Mouse (Mus musculus) intestine, embryonic 14.5 days (tissue): ENCODE results near the gene Emid1. TPM values are rescaled to one million over a fixed set of nuclear protein-coding genes. Genes with fewer than 3 reads are reported as not detected.

ENCODE experiments used
- ATAC-seq: fragments of 200-750 bp; cut with Nextera tagmentation; replicated peaks from 2 replicates; pipeline ENCODE4 v1.8.0; 2017; ENCODE audit warnings: low read depth, moderate number of reproducible peaks, moderate TSS enrichment, moderate library complexity; ENCODE audit not compliant: low FRiP score, low TSS enrichment
- DNase-seq: peaks from one replicate; pipeline ENCODE4 v3.0.0-alpha.2; 2018; ENCODE audit warnings: low spot score
- H3K27ac ChIP-seq: fragments of 300-500 bp; sonication (generic); 2 replicates; pipeline ENCODE4 v1.5.1; 2014; ENCODE audit warnings: low read depth, mild to moderate bottlenecking, control low read depth
- H3K27me3 ChIP-seq: fragments of 300-500 bp; sonication (generic); replicated peaks from 2 replicates; pipeline ENCODE4 v1.6.1; 2014; ENCODE audit warnings: low read length, control low read depth; ENCODE audit not compliant: control insufficient read depth, insufficient read depth
- H3K36me3 ChIP-seq: fragments of 300-500 bp; sonication (generic); 2 replicates; pipeline ENCODE4 v1.6.1; 2014; ENCODE audit warnings: low read length, control low read depth; ENCODE audit not compliant: control insufficient read depth, insufficient read depth
- H3K4me1 ChIP-seq: fragments of 300-500 bp; sonication (generic); replicated peaks from 2 replicates; pipeline ENCODE4 v1.6.1; 2014; ENCODE audit warnings: low read length, control low read depth, mixed read lengths; ENCODE audit not compliant: control insufficient read depth, insufficient read depth
- H3K4me2 ChIP-seq: fragments of 300-500 bp; sonication (generic); 2 replicates; pipeline ENCODE4 v1.6.1; 2014; ENCODE audit warnings: low read length
- H3K4me3 ChIP-seq: fragments of 300-500 bp; sonication (generic); 2 replicates; pipeline ENCODE4 v1.5.1; 2014; ENCODE audit warnings: low read depth, low read length, control low read depth, mixed read lengths
- H3K9ac ChIP-seq: fragments of 300-500 bp; sonication (generic); 2 replicates; pipeline ENCODE4 v1.6.1; 2014; ENCODE audit warnings: mild to moderate bottlenecking, low read length
- H3K9me3 ChIP-seq: fragments of 300-500 bp; sonication (generic); 2 replicates; pipeline ENCODE4 v1.6.1; 2016; ENCODE audit warnings: low read length, control low read depth; ENCODE audit not compliant: control insufficient read depth
- WGBS: fragments of 180-500 bp; shearing (Covaris S2); extraction: QIAGEN DNeasy Blood & Tissue Kit; methylation state at CpG from one replicate; pipeline ENCODE4 v1.1.7; 2014; 5-methylcytosine and 5-hydroxymethylcytosine counted together
- polyA plus RNA-seq: library from polyadenylated mRNA; unstranded; fragments of >200 nt; fragmentation: Nextera tagmentation; extraction: Ambion mirVana; gene quantifications from 2 replicates; pipeline ENCODE4 v1.2.1, GENCODE M21; 2014

Emid1 gene
- polyA plus RNA-seq, 1 experiment from 2014 or later: 88.5 TPM

GRCm38 (mm10) chr11:5188170-5188569 is 36.1 kb upstream of the Emid1 start:
- no peak overlapping the region for H3K4me3 ChIP-seq
- H3K27me3 ChIP-seq: no peaks in the 10 kb centered on the region
- H3K9me3 ChIP-seq: no peaks in the 10 kb centered on the region
- ATAC-seq (no peak), DNase-seq (no peak)
- 89% methylated on average over 4 of the region's 4 CpGs for WGBS
- H3K4me1 ChIP-seq: 0 out of 2 replicates have a peak, but pooled peaks cover 9% of the 10 kb centered on the region
- H3K27ac ChIP-seq: no peak overlapping the region
- no peaks in the 10 kb centered on the region for H3K36me3 ChIP-seq
- H3K4me2 ChIP-seq: no peak overlapping the region
- H3K9ac ChIP-seq: no peak overlapping the region

- WGBS: 89% methylated on average over 9 of the region's 9 CpGs
These were observed 32.8 kb upstream of the Emid1 start for GRCm38 (mm10) chr11:5184832-5185231.

GRCm38 (mm10) chr11:5184250-5184649 is 32.2 kb upstream of the Emid1 start:
- H3K9me3 ChIP-seq: no peaks in the 10 kb centered on the region
- no peaks in the 10 kb centered on the region for H3K36me3 ChIP-seq
- no peak for ATAC-seq
- WGBS: 38% methylated on average over 9 of the region's 9 CpGs
- H3K4me3 ChIP-seq: no peak overlapping the region
- no peaks in the 10 kb centered on the region for H3K27me3 ChIP-seq
- H3K9ac ChIP-seq: no peak overlapping the region
- H3K4me1 ChIP-seq: 0 out of 2 replicates have a peak, but pooled peaks cover 6% of the 10 kb centered on the region
- H3K27ac ChIP-seq: no peak overlapping the region
- H3K4me2 ChIP-seq: no peak overlapping the region
- DNase-seq: no peak

More at GRCm38 (mm10) chr11:5184832-5185231, 32.8 kb upstream of the Emid1 start:
- ATAC-seq: no peak
- no peak overlapping the region for H3K4me2 ChIP-seq
- H3K27me3 ChIP-seq: no peaks in the 10 kb centered on the region
- H3K27ac ChIP-seq: no peak overlapping the region
- H3K36me3 ChIP-seq: no peaks in the 10 kb centered on the region
- H3K9ac ChIP-seq: no peak overlapping the region
- no peaks in the 10 kb centered on the region for H3K9me3 ChIP-seq
- no peak for DNase-seq
- 0 out of 2 replicates have a peak, but pooled peaks cover 6% of the 10 kb centered on the region for H3K4me1 ChIP-seq
- H3K4me3 ChIP-seq: no peak overlapping the region

- ATAC-seq (no peak), DNase-seq (no peak)
- Histone ChIP-seq H3K9ac (no peak overlapping the region), H3K9me3 (no peaks in the 10 kb centered on the region), H3K27me3 (no peaks in the 10 kb centered on the region), H3K4me3 (no peak overlapping the region), H3K36me3 (no peaks in the 10 kb centered on the region), H3K27ac (no peak overlapping the region), H3K4me1 (0 out of 2 replicates have a peak, but pooled peaks cover 6% of the 10 kb centered on the region), H3K4me2 (no peak overlapping the region)
- 70% methylated on average over 4 of the region's 4 CpGs for WGBS
These were observed 30.8 kb upstream of the Emid1 start for GRCm38 (mm10) chr11:5182870-5183269.

- H3K4me3 ChIP-seq: no peak overlapping the region
- H3K4me1 ChIP-seq: 0 out of 2 replicates have a peak, but pooled peaks cover 6% of the 10 kb centered on the region
- 15% methylated on average over 13 of the region's 13 CpGs for WGBS
- H3K9me3 ChIP-seq: no peaks in the 10 kb centered on the region
- DNase-seq (peak; percentile 97), ATAC-seq (no peak; the same call in 1 of the 2 replicates)
- no peak overlapping the region for H3K27ac ChIP-seq
- no peak overlapping the region for H3K9ac ChIP-seq
- H3K4me2 ChIP-seq: no peak overlapping the region
- no peaks in the 10 kb centered on the region for H3K36me3 ChIP-seq
- no peaks in the 10 kb centered on the region for H3K27me3 ChIP-seq
These were observed 29.9 kb upstream of the Emid1 start for GRCm38 (mm10) chr11:5181850-5182404.

- 55% methylated on average over 8 of the region's 8 CpGs for WGBS
- ATAC-seq (no peak), DNase-seq (no peak)
- Histone ChIP-seq H3K9ac (no peak overlapping the region), H3K4me2 (no peak overlapping the region), H3K36me3 (no peaks in the 10 kb centered on the region), H3K9me3 (no peaks in the 10 kb centered on the region), H3K27me3 (no peaks in the 10 kb centered on the region), H3K27ac (no peak overlapping the region), H3K4me1 (0 out of 2 replicates have a peak, but pooled peaks cover 3% of the 10 kb centered on the region), H3K4me3 (no peak overlapping the region)
These were observed 27.3 kb upstream of the Emid1 start for GRCm38 (mm10) chr11:5179391-5179790.

- H3K9ac ChIP-seq: no peak overlapping the region
These were observed 25.1 kb upstream of the Emid1 start for GRCm38 (mm10) chr11:5177171-5177570.

GRCm38 (mm10) chr11:5176685-5177084 is 24.6 kb upstream of the Emid1 start:
- Histone ChIP-seq H3K4me2 (no peak overlapping the region), H3K27ac (no peak overlapping the region), H3K27me3 (no peaks in the 10 kb centered on the region), H3K9me3 (no peaks in the 10 kb centered on the region), H3K4me1 (peaks cover 7% of the 10 kb centered on the region), H3K4me3 (no peak overlapping the region), H3K9ac (no peak overlapping the region), H3K36me3 (no peaks in the 10 kb centered on the region)
- WGBS: 75% methylated on average over 8 of the region's 8 CpGs
- no peak for DNase-seq
- ATAC-seq: no peak

More at GRCm38 (mm10) chr11:5177171-5177570, 25.1 kb upstream of the Emid1 start:
- Histone ChIP-seq H3K27me3 (no peaks in the 10 kb centered on the region), H3K4me1 (peaks cover 7% of the 10 kb centered on the region), H3K4me3 (no peak overlapping the region), H3K27ac (no peak overlapping the region), H3K4me2 (no peak overlapping the region), H3K9me3 (no peaks in the 10 kb centered on the region), H3K36me3 (no peaks in the 10 kb centered on the region)
- WGBS: 72% methylated on average over 12 of the region's 12 CpGs
- no peak for DNase-seq
- no peak for ATAC-seq

- WGBS: 87% methylated on average over 2 of the region's 2 CpGs
- no peaks in the 10 kb centered on the region for H3K9me3 ChIP-seq
- H3K27ac ChIP-seq: no peak overlapping the region
- no peak overlapping the region for H3K9ac ChIP-seq
- H3K4me1 ChIP-seq: peaks cover 7% of the 10 kb centered on the region
- H3K27me3 ChIP-seq: no peaks in the 10 kb centered on the region
- no peak overlapping the region for H3K4me3 ChIP-seq
- no peaks in the 10 kb centered on the region for H3K36me3 ChIP-seq
- H3K4me2 ChIP-seq: no peak overlapping the region
- ATAC-seq: no peak
- DNase-seq: no peak
These were observed 23.8 kb upstream of the Emid1 start for GRCm38 (mm10) chr11:5175866-5176265.
